Mouse (Mus musculus) hindbrain, postnatal 0 days (tissue): ENCODE results near the gene Ptch1. TPM values are rescaled to one million over a fixed set of nuclear protein-coding genes. Genes with fewer than 3 reads are reported as not detected.

ENCODE experiments used
- ATAC-seq: fragments of 200-750 bp; cut with Nextera tagmentation; 2 replicates; pipeline ENCODE4 v1.8.0; 2017; ENCODE audit warnings: mild to moderate bottlenecking, moderate TSS enrichment, moderate library complexity
- DNase-seq: peaks from one replicate; pipeline ENCODE4 v3.0.0-alpha.2; 2015; ENCODE audit warnings: low spot score
- H3K27ac ChIP-seq: fragments of 300-500 bp; sonication (generic); 2 replicates; pipeline ENCODE4 v1.5.1; 2014; ENCODE audit warnings: mild to moderate bottlenecking
- H3K27me3 ChIP-seq: fragments of 300-500 bp; sonication (generic); 2 replicates; pipeline ENCODE4 v1.6.1; 2014; ENCODE audit warnings: low read length, mixed read lengths; ENCODE audit not compliant: insufficient read depth
- H3K36me3 ChIP-seq: fragments of 300-500 bp; sonication (generic); 2 replicates; pipeline ENCODE4 v1.6.1; 2014; ENCODE audit warnings: low read length, mixed read lengths; ENCODE audit not compliant: insufficient read depth
- H3K4me1 ChIP-seq: fragments of 300-500 bp; sonication (generic); 2 replicates; pipeline ENCODE4 v1.6.1; 2014; ENCODE audit warnings: antibody characterized with exemption, low read length, mixed read lengths; ENCODE audit not compliant: insufficient read depth
- H3K4me2 ChIP-seq: fragments of 300-500 bp; sonication (generic); 2 replicates; pipeline ENCODE4 v1.6.1; 2014; ENCODE audit warnings: low read depth, mild to moderate bottlenecking, low read length, moderate library complexity, mixed read lengths
- H3K4me3 ChIP-seq: fragments of 300-500 bp; sonication (generic); 2 replicates; pipeline ENCODE4 v1.5.1; 2014; ENCODE audit warnings: low read length
- H3K9ac ChIP-seq: fragments of 300-500 bp; sonication (generic); replicated peaks from 2 replicates; pipeline ENCODE4 v1.6.1; 2014; ENCODE audit warnings: mild to moderate bottlenecking, low read length, moderate library complexity, mixed read lengths
- H3K9me3 ChIP-seq: fragments of 300-500 bp; sonication (generic); 2 replicates; pipeline ENCODE4 v1.6.1; 2016; ENCODE audit warnings: low read length, mixed read lengths
- CTCF ChIP-seq: IDR thresholded peaks from 2 replicates; pipeline ENCODE4 v1.5.1; 2016; ENCODE audit warnings: antibody characterized with exemption, control low read depth, low read depth
- WGBS: fragments of 180-500 bp; shearing (Covaris S2); extraction: QIAGEN DNeasy Blood & Tissue Kit; methylation state at CpG from one replicate; pipeline ENCODE4 v1.1.7; 2014; 5-methylcytosine and 5-hydroxymethylcytosine counted together
- polyA plus RNA-seq: library from polyadenylated mRNA; unstranded; fragments of >200 nt; fragmentation: Nextera tagmentation; extraction: Ambion mirVana; gene quantifications from 2 replicates; pipeline ENCODE4 v1.2.1, GENCODE M21; 2015
- total RNA-seq: library from RNA; depleted of rRNA; stranded (reverse); fragments of >200 nt; gene quantifications from 2 replicates; pipeline ENCODE4 v1.2.3, GENCODE M21; 2014; rRNA removed

Ptch1 gene
- total RNA-seq (39.0 and 58.4 TPM in 2 replicates), polyA plus RNA-seq (9.6 and 10.4 TPM in 2 replicates)

- ATAC-seq (peak; percentile 57), DNase-seq (peak; percentile 80)
- under 1% methylated on average over 41 of the region's 44 CpGs for WGBS
- Histone ChIP-seq H3K27ac (peak within 1 kb of the TSS; percentile 90), H3K27me3 (0 out of 2 replicates have a peak, but pooled peaks cover 4% of the 10 kb centered on the region), H3K9me3 (no peaks in the 10 kb centered on the region), H3K4me3 (peak within 1 kb of the TSS; percentile 94), H3K9ac (peak within 1 kb of the TSS; percentile 87), H3K36me3 (no peaks in the 10 kb centered on the region), H3K4me1 (peaks cover 8% of the 10 kb centered on the region; the same call in 1 of the 2 replicates), H3K4me2 (peak within 1 kb of the TSS; percentile 92)
- TF ChIP-seq CTCF, result 0 out of 2 replicates have a peak, but pooled peaks have one; percentile 14
These were observed at the start of gene Ptch1 for GRCm38 (mm10) chr13:63573256-63573835. Gene Ptch1 (minus strand): TSS chr13:63573598.

GRCm38 (mm10) chr13:63621301-63621700 lies 47.9 kb upstream of the Ptch1 start:
- WGBS, result 77% methylated on average over 3 of the region's 3 CpGs
- Histone ChIP-seq H3K27me3 (no peaks in the 10 kb centered on the region), H3K9me3 (no peaks in the 10 kb centered on the region), H3K27ac (no peak overlapping the region), H3K4me2 (no peak overlapping the region), H3K4me1 (no peaks in the 10 kb centered on the region), H3K9ac (no peak overlapping the region), H3K36me3 (no peaks in the 10 kb centered on the region), H3K4me3 (no peak overlapping the region)
- TF ChIP-seq CTCF, result no peak
- ATAC-seq, result no peak
- no peak for DNase-seq

- Histone ChIP-seq H3K27ac (no peak overlapping the region), H3K9ac (no peak overlapping the region), H3K27me3 (no peaks in the 10 kb centered on the region), H3K9me3 (no peaks in the 10 kb centered on the region), H3K4me2 (no peak overlapping the region), H3K36me3 (no peaks in the 10 kb centered on the region), H3K4me1 (no peaks in the 10 kb centered on the region), H3K4me3 (no peak overlapping the region)
- 48% methylated on average over 2 of the region's 2 CpGs for WGBS
- no peak for TF ChIP-seq CTCF
- ATAC-seq (no peak), DNase-seq (no peak)
These were observed 39.8 kb upstream of the Ptch1 start for GRCm38 (mm10) chr13:63613201-63613600.

GRCm38 (mm10) chr13:63609734-63610133 lies 36.3 kb upstream of the Ptch1 start:
- H3K9ac ChIP-seq, result no peak overlapping the region
- H3K27ac ChIP-seq, result no peak overlapping the region
- DNase-seq (no peak), ATAC-seq (no peak)
- no peaks in the 10 kb centered on the region for H3K36me3 ChIP-seq
- no peak overlapping the region for H3K4me3 ChIP-seq
- H3K4me1 ChIP-seq, result no peaks in the 10 kb centered on the region
- 39% methylated on average over 10 of the region's 10 CpGs for whole genome bisulfite sequencing
- TF ChIP-seq CTCF, result no peak
- H3K9me3 ChIP-seq, result no peaks in the 10 kb centered on the region
- H3K4me2 ChIP-seq, result no peak overlapping the region
- no peaks in the 10 kb centered on the region for H3K27me3 ChIP-seq

- Histone ChIP-seq H3K27ac (no peak overlapping the region), H3K27me3 (no peaks in the 10 kb centered on the region), H3K9me3 (no peaks in the 10 kb centered on the region), H3K4me2 (no peak overlapping the region), H3K36me3 (no peaks in the 10 kb centered on the region), H3K4me1 (peaks cover 3% of the 10 kb centered on the region; the same call in 1 of the 2 replicates), H3K9ac (no peak overlapping the region), H3K4me3 (no peak overlapping the region)
- peak; percentile 61; the same call in 1 of the 2 replicates for ATAC-seq
- TF ChIP-seq CTCF, result no peak
- DNase-seq, result peak; percentile 54
- WGBS, result 34% methylated on average over 3 of the region's 3 CpGs
These were observed 24.2 kb upstream of the Ptch1 start for GRCm38 (mm10) chr13:63597593-63597992.

GRCm38 (mm10) chr13:63595869-63596268 lies 22.5 kb upstream of the Ptch1 start:
- WGBS, result 75% methylated on average over 7 of the region's 7 CpGs
- Histone ChIP-seq H3K9ac (no peak overlapping the region), H3K4me2 (no peak overlapping the region), H3K27me3 (no peaks in the 10 kb centered on the region), H3K27ac (no peak overlapping the region), H3K36me3 (no peaks in the 10 kb centered on the region), H3K4me1 (peaks cover 3% of the 10 kb centered on the region; the same call in 1 of the 2 replicates), H3K4me3 (no peak overlapping the region), H3K9me3 (no peaks in the 10 kb centered on the region)
- ATAC-seq (no peak), DNase-seq (no peak)
- no peak for TF ChIP-seq CTCF

- Histone ChIP-seq H3K9me3 (no peaks in the 10 kb centered on the region), H3K27ac (no peak overlapping the region), H3K9ac (no peak overlapping the region), H3K4me1 (peaks cover 3% of the 10 kb centered on the region; the same call in 1 of the 2 replicates), H3K4me3 (no peak overlapping the region), H3K27me3 (no peaks in the 10 kb centered on the region), H3K36me3 (no peaks in the 10 kb centered on the region), H3K4me2 (no peak overlapping the region)
- 53% methylated on average over 13 of the region's 13 CpGs for WGBS
- DNase-seq, result no peak
- no peak for ATAC-seq
- TF ChIP-seq CTCF, result no peak
These were observed 20.2 kb upstream of the Ptch1 start for GRCm38 (mm10) chr13:63593469-63594050.
